Mouse (Mus musculus) midbrain, embryonic 11.5 days (tissue): ENCODE results near the gene Rsad2. TPM values are rescaled to one million over a fixed set of nuclear protein-coding genes. Genes with fewer than 3 reads are reported as not detected.
A peak's percentile ranks its signal among the peaks of the same experiment; 100 is the strongest.

Source experiments
- ATAC-seq: fragments of 200-750 bp; cut with Nextera tagmentation; 2 replicates; pipeline ENCODE4 v1.8.0; 2017; ENCODE audit warnings: moderate TSS enrichment, moderate library complexity; ENCODE audit not compliant: low FRiP score
- DNase-seq: peaks from one replicate; pipeline ENCODE4 v3.0.0; 2015; ENCODE audit warnings: low spot score; ENCODE audit errors: missing footprints
- H3K27ac ChIP-seq: fragments of 300-500 bp; sonication (generic); 2 replicates; pipeline ENCODE4 v1.5.1; 2014; ENCODE audit warnings: low read depth, low read length
- H3K27me3 ChIP-seq: fragments of 300-500 bp; sonication (generic); 2 replicates; pipeline ENCODE4 v1.6.1; 2014; ENCODE audit warnings: mild to moderate bottlenecking, low read length, moderate library complexity, mixed read lengths; ENCODE audit not compliant: control insufficient read depth, insufficient read depth
- H3K36me3 ChIP-seq: fragments of 300-500 bp; sonication (generic); 2 replicates; pipeline ENCODE4 v1.6.1; 2014; ENCODE audit warnings: mild to moderate bottlenecking, low read length, moderate library complexity, mixed read lengths; ENCODE audit not compliant: control insufficient read depth, insufficient read depth
- H3K4me1 ChIP-seq: fragments of 300-500 bp; sonication (generic); 2 replicates; pipeline ENCODE4 v1.6.1; 2014; ENCODE audit warnings: low read length; ENCODE audit not compliant: control insufficient read depth, insufficient read depth
- H3K4me2 ChIP-seq: fragments of 300-500 bp; sonication (generic); 2 replicates; pipeline ENCODE4 v1.6.1; 2014; ENCODE audit warnings: mild to moderate bottlenecking, moderate library complexity
- H3K4me3 ChIP-seq: fragments of 300-500 bp; sonication (generic); 2 replicates; pipeline ENCODE4 v1.5.1; 2014; ENCODE audit warnings: low read depth, low read length
- H3K9ac ChIP-seq: fragments of 300-500 bp; sonication (generic); 2 replicates; pipeline ENCODE4 v1.6.1; 2014; ENCODE audit warnings: low read length
- H3K9me3 ChIP-seq: fragments of 300-500 bp; sonication (generic); 2 replicates; pipeline ENCODE4 v1.6.1; 2016; ENCODE audit warnings: low read length; ENCODE audit not compliant: control insufficient read depth
- WGBS: fragments of 180-500 bp; shearing (Covaris S2); extraction: QIAGEN DNeasy Blood & Tissue Kit; methylation state at CpG from one replicate; pipeline ENCODE4 v1.1.7; 2014; 5-methylcytosine and 5-hydroxymethylcytosine counted together
- polyA plus RNA-seq: library from polyadenylated mRNA; unstranded; fragments of >200 nt; fragmentation: Nextera tagmentation; extraction: Ambion mirVana; gene quantifications from 2 replicates; pipeline ENCODE4 v1.2.1, GENCODE M21; 2014

The Rsad2 gene
- polyA plus RNA-seq, 1 experiment from 2014 or later = 0.18 TPM

DNA sequence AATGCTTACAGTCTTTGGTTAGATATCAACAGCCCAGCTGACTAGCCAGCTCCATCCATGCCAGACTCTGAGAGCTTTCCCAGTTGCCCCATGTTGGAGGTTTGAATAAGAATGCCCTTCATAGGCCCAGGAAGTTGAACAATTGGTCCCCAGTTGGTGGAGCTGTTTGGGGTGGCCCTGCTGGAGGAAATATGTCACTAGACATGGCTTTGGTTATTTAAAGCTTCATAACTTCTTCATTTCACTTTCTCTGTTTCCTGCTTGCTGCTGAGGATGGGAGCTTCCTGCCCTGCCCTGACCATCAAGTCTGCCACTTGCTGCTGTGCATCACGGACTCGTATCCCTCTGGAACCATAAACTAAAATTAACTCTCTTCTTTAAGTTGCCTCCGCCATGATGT, 45.8 kb downstream of the Rsad2 start:
- WGBS = 98% methylated on average over 3 of the region's 3 CpGs
- H3K9ac ChIP-seq = no peak overlapping the region
- ATAC-seq (no peak), DNase-seq (peak; percentile 33)
- peaks cover 4% of the 10 kb centered on the region; the same call in 1 of the 2 replicates for H3K36me3 ChIP-seq
- no peaks in the 10 kb centered on the region for H3K27me3 ChIP-seq
- H3K27ac ChIP-seq = no peak overlapping the region
- H3K4me1 ChIP-seq = peaks cover 15% of the 10 kb centered on the region
- H3K9me3 ChIP-seq = no peaks in the 10 kb centered on the region
- no peak overlapping the region for H3K4me3 ChIP-seq
- H3K4me2 ChIP-seq = no peak overlapping the region

DNA sequence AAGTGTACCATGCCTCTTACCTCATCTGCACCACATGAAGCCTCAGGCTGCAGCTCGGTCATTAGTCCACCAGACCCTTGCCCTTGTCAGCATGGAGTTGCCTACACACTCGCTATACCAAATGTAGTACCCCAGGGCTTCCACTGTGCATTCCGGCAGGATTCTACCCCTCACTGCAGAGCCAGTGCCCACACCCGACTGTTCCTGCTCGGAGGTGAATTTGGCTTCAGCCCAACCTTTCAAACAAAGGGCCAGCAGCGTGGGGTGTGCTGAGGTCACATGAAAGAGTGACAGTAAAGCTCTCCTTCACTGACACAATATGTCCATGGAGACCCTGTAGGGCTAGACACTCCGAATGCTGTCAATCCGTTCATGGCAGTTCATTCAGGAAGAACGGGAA, 47.5 kb downstream of the Rsad2 start:
- Histone ChIP-seq H3K9ac (no peak overlapping the region), H3K4me3 (no peak overlapping the region), H3K4me1 (peaks cover 11% of the 10 kb centered on the region), H3K27ac (no peak overlapping the region), H3K36me3 (peaks cover 4% of the 10 kb centered on the region; the same call in 1 of the 2 replicates), H3K4me2 (no peak overlapping the region), H3K27me3 (no peaks in the 10 kb centered on the region), H3K9me3 (no peaks in the 10 kb centered on the region)
- ATAC-seq (no peak), DNase-seq (no peak)
- WGBS = 85% methylated on average over 9 of the region's 9 CpGs

DNA sequence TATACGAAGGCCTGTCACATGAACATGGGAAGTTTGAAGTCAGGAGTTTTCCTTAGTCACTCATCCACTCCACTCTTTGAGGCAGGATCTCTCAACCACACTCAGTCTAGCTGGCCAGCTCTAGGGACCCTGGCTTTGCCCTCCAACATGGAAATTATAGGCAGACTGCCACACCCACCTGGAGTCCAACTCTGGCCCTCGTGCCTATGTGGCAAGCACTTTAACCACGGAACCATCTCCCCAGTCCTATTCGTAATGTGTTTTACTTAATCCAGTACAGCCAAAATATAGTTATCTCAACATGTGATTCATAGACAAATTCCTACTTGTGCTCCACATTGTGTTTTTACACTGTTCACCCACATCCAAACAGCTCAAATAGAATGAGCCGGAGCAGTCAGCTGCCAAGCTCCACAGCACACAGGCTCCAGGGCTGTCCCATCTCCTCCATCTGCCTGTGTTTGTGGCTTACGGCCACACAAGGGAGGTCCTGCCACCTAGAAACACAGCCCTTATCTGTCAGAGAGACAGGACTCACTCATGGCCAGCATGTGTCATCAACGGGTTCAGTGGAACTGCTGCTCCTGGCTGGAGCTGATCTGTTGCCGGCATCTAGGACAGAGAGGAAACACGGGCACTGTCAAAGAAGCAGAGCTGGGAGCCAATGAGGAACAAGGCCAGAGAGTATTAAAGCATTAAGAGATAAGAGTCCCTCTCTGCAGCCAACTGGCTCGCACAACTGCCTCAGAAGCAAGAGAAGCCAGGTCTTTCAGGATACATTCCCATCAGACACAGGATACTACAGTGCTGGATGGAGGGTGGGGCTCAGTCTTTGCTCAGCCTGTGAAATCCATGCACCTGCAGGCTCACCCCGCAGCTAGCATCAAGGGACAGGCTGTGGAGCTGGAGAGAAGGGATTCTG, 51.2 kb downstream of the Rsad2 start:
- Histone ChIP-seq H3K9me3 (no peaks in the 10 kb centered on the region), H3K27ac (no peak overlapping the region), H3K36me3 (no peaks in the 10 kb centered on the region; the same call in none of the 2 replicates), H3K4me3 (no peak overlapping the region), H3K27me3 (no peaks in the 10 kb centered on the region), H3K4me1 (no peaks in the 10 kb centered on the region; the same call in 1 of the 2 replicates), H3K9ac (no peak overlapping the region), H3K4me2 (no peak overlapping the region)
- DNase-seq (no peak), ATAC-seq (no peak)
- WGBS = 91% methylated on average over 11 of the region's 11 CpGs

DNA sequence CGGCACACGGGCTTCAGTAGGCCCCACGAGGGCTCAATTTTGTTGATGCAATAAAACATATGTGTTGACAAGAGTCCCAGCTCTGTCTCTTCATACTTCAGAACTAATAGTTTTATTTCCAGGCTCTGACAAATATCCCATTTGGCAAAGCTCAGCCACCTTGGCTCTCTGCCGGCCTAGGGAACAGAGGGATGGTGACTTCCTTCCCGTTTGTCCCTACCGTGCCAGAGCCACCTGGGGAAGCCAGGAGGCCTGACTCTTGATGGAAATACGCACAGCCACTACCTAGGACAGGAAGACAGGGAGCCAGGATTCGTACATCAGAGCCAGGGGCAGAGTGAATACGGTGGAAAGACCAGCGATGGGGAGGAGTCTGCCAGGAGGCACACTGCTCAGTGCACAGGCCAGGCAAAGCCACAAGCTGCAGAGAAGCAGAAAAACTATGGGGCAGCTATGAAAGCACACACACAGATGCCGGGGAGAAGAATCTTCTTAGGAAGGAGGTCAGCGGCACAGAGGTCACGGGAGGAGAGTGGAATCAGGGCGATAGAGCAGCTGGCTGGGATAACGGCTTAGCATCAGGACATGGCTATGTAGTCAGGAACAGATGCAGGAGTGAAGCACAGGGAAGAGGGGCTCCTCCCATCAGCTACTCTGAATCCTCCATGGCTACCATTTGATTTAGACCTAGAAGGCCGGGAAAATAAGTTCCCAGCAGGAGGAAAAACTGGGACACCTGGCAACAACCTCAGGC, 52.7 kb downstream of the Rsad2 start:
- Histone ChIP-seq H3K27ac (no peak overlapping the region), H3K36me3 (no peaks in the 10 kb centered on the region; the same call in none of the 2 replicates), H3K9me3 (no peaks in the 10 kb centered on the region), H3K4me2 (no peak overlapping the region), H3K27me3 (no peaks in the 10 kb centered on the region), H3K9ac (no peak overlapping the region), H3K4me3 (no peak overlapping the region), H3K4me1 (no peaks in the 10 kb centered on the region; the same call in 1 of the 2 replicates)
- ATAC-seq (no peak), DNase-seq (no peak)
- WGBS = 88% methylated on average over 16 of the region's 16 CpGs

DNA sequence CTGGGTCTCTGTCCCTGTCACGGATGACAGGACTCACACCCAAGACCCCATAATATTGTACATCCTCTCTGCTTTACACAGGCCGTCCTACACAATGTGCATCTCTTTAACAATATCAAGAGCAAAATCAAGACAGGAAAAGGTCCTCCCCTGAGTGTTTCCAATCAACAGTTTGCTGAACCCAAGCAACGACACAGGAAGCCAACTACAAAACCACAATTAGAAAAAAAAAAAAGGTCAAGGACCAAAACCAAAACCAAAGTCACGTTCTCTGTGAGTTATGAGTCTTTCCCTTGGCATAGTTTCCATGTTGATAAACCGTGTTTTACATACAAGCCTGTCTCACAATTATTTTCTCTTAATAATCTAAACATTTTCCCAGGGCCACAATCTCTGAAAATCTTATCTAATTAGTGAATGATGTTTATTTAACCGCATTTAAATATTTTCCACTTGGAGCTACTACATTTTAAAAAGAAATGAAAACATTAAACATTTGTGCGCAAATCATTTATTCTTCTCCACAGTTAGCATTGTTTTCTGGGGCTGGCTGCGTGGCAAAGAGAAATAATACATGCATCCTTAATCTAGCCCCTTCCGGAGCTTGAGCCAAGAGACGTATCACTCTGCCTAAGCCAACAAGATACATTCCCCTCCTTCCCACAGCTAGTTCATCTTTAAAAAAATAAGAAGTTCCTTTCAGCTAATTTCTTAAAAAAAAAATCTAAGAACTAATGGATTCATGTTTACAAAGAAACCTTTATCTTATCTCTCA, 54.4 kb downstream of the Rsad2 start:
- H3K36me3 ChIP-seq = no peaks in the 10 kb centered on the region; the same call in none of the 2 replicates
- H3K9ac ChIP-seq = no peak overlapping the region
- no peak for DNase-seq
- 87% methylated on average over 10 of the region's 10 CpGs for WGBS
- H3K27me3 ChIP-seq = no peaks in the 10 kb centered on the region
- no peak overlapping the region for H3K4me2 ChIP-seq
- no peak for ATAC-seq
- no peak overlapping the region for H3K27ac ChIP-seq
- no peak overlapping the region for H3K4me3 ChIP-seq
- no peaks in the 10 kb centered on the region; the same call in 1 of the 2 replicates for H3K4me1 ChIP-seq
- H3K9me3 ChIP-seq = no peaks in the 10 kb centered on the region

GRCm38 (mm10) chr12:26401254-26401653, 55.0 kb downstream of the Rsad2 start:
- ATAC-seq = no peak
- no peak overlapping the region for H3K4me3 ChIP-seq
- H3K4me1 ChIP-seq = no peaks in the 10 kb centered on the region; the same call in 1 of the 2 replicates
- no peaks in the 10 kb centered on the region for H3K9me3 ChIP-seq
- no peak overlapping the region for H3K27ac ChIP-seq
- DNase-seq = no peak
- 94% methylated on average over 1 of the region's 1 CpGs for WGBS
- H3K4me2 ChIP-seq = no peak overlapping the region
- no peaks in the 10 kb centered on the region for H3K27me3 ChIP-seq
- no peak overlapping the region for H3K9ac ChIP-seq
- H3K36me3 ChIP-seq = no peaks in the 10 kb centered on the region; the same call in none of the 2 replicates

DNA sequence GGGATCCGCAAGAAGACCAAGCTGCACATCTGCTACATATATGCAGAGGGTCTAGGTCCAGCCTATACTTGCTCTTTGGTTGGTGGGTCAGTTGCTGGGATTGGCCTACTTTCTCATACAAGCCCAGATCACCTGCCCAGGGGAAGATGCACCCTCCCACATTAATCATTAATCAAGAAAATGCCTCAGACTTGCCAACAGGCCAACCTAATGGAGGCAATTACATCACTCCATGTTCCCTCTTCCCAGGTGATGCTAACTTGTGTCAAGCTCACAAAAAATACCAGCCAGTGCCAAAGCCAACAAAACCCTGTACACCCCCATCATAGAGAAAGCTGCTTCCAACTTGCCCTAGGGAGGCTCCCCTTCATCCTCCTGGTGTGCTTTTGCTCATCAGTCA, 55.5 kb downstream of the Rsad2 start:
- Histone ChIP-seq H3K4me2 (no peak overlapping the region), H3K4me1 (no peaks in the 10 kb centered on the region; the same call in 1 of the 2 replicates), H3K27me3 (no peaks in the 10 kb centered on the region), H3K9ac (no peak overlapping the region), H3K9me3 (no peaks in the 10 kb centered on the region), H3K36me3 (no peaks in the 10 kb centered on the region; the same call in none of the 2 replicates), H3K4me3 (no peak overlapping the region), H3K27ac (no peak overlapping the region)
- WGBS = 100% methylated on average over 1 of the region's 1 CpGs
- ATAC-seq (no peak), DNase-seq (no peak)

DNA sequence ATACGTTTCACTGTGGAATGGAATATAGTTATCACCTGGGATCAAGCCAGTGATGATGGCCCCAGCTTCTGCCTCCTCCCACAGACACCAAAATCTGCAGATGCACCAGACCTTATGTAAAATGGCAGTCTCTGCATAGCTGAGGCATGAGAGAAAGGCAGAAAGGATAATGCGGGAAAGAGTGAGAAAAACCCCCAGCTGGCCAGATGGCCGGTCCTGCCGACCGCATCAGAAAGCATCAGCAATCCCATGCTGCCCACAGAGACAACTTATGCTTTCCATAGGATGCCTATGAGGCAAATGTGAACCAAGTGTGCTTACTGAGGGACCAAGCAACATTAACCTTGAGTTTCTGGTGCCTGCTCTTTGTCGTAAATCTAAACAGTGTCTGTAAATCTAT, 56.9 kb downstream of the Rsad2 start:
- Histone ChIP-seq H3K9me3 (no peaks in the 10 kb centered on the region), H3K36me3 (no peaks in the 10 kb centered on the region; the same call in none of the 2 replicates), H3K27me3 (no peaks in the 10 kb centered on the region), H3K4me1 (no peaks in the 10 kb centered on the region), H3K4me2 (no peak overlapping the region), H3K27ac (no peak overlapping the region), H3K4me3 (no peak overlapping the region), H3K9ac (no peak overlapping the region)
- no peak for ATAC-seq
- 89% methylated on average over 6 of the region's 6 CpGs for WGBS
- DNase-seq = no peak
